Mouse (Mus musculus) 3134 (cell line): ENCODE measurements around the gene Cxcr4.

Source experiments
- DNase-seq: peaks from one replicate; pipeline ENCODE4 v3.0.0-alpha.2; 2011; ENCODE audit warnings: low spot score; ENCODE audit not compliant: insufficient read length; ENCODE audit errors: extremely low read depth

Gene Cxcr4

DNA sequence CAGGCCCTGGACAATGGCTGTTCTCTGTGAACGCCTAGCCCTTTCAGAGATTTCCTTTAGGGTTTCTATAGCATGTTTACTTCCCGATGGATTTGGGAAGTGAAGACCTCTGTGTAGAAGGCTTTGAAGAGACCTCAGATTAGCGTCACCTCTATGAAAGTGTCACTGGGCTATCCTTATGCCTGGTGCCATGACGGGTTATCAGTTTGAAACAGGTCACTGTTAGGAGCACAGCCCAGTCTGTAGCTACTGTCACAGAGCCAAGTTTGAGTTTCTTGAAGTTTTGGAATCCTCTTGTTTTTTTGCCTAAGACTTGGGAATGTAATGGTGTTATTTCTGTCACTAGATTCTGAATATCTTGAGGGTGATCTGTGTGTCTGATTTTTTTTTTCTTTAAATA lies 17.0 kb downstream of the Cxcr4 start:
- no peak for DNase-seq

DNA sequence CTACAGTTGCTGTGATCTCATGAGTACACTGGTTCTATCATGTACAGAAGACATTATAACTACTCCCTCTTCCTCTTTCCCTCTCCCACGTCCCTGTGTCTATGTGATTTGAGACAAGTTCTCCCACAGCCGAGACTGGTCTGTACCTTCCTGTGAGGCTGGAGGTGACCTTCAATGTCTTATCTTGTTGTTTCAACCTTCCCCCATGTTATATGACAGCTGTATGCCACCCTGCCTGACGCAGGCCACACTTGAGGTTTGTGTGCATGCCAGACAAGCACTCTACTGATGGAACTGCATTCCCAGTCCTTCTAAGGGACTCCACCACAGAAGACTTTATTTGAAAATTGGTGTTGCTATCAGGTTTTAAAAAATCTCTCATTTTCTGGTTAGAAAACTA lies 21.1 kb downstream of the Cxcr4 start:
- no peak for DNase-seq

DNA sequence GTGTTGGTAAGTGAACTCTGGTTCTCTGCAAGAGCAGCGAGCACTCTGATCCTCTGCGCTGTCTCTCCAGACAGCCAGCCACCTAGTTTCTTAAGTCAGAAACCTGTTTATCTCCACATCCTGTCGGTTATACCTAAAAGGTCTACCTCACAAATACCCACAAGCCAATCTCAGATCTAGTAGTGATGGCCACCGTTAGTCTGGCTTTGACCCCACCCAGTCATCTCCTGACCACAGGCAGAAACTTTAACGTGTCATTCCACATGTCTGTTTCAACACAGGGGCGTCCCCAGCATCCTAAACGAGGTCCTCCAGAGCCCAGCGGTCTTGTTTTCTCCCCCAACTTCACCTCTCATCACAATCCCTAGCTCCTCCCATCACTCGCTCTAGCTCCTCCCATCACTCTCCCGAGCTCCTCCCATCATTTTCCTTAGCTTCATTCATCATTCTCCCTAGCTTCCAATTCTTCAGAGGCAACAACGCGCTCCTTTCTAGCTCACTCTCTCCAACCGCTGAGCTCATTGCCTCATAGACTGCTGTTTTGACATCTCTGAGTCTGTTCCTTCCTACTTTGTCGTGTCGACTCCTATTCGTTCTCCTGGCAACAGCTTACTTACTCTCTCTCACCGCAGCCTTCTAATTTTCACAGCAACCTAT lies 22.0 kb downstream of the Cxcr4 start:
- DNase-seq, result no peak

DNA sequence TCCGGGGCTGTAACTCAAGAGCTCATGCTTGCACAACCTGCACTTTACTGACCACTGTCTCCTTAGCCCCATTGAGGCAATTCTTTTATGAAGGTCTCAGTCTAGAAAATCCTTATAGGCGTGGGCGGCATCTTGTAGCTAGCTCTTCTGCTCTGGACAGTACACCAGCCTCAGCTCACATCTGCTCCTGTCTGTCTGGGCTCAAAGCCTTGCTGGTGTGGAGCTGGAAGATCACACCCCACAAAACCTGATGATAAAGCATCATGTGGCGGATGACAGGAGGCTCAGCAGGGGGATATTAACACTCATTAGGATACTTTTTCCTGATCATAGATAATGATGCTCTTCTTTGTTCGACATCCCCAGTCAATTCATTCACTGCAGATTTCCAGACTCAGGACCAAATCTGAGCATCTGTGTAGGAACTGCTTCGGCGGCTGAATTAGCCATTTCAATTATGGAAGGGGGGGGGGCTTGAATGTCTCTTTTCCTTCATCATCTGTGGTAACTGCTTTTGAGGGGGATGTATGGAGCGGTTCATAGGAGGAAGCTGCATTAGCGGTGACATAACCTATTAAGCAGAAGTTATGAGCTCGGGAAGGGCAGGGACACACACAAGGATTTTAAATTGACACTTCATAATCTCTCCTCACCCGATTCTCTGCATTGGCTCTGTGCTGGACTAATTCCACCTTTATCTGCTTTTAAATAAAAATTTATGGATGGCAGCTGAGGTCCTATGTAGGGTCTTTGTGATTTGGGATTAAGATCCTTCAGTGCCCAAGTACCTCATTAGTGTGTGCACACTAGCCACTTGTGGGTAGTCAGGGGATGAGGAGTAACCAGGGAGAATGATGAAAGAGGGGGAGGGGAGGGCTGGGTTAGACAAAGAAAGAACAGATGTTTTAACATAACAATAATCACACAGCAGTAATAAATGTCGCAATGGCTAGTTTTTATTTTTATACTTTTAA lies 24.6 kb downstream of the Cxcr4 start:
- no peak for DNase-seq

DNA sequence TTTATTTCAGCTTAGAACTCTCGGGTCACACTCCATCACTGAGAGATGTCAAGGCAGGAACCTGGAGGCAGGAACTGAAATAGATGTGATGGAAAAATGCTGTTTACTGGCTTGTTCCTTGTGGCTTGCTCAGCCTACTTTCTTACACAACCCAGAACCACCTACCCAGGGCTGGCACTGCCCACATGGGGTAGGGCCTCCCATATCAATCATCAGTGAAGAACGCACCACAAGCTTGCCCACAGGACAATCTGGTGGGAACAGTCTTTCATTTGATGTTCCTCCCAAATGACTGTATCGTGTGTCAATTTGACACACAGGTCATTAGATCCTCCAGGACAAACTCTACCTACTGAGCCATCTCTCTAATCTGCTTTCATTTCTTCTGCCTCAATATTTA lies 28.2 kb downstream of the Cxcr4 start:
- no peak for DNase-seq

DNA sequence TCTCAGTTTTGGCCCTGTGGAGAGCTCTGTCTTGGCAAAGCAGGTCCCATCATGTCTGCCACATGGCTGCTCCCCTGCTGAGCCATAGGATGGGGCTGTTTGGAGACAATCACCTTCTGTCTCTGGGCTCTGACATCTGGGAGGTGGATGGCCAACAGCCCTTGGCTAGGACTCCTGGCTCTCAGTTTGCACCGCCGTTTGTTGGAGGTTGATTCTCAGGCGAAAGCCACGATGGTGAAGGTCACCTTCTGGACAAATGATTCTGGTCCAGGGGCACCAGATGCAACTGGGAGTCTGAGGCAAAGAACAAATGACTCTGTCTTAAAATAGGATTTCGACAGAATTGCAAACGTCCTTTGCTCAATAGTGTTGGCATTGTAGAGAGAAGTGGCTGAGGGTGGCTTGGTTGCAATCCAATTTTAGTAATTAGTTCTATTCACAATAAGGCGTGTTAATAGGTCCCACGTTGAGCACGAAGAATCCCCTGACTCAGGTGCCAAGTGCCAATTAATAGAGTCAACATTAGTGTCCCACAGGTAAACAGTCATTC lies 30.7 kb downstream of the Cxcr4 start:
- no peak for DNase-seq

DNA sequence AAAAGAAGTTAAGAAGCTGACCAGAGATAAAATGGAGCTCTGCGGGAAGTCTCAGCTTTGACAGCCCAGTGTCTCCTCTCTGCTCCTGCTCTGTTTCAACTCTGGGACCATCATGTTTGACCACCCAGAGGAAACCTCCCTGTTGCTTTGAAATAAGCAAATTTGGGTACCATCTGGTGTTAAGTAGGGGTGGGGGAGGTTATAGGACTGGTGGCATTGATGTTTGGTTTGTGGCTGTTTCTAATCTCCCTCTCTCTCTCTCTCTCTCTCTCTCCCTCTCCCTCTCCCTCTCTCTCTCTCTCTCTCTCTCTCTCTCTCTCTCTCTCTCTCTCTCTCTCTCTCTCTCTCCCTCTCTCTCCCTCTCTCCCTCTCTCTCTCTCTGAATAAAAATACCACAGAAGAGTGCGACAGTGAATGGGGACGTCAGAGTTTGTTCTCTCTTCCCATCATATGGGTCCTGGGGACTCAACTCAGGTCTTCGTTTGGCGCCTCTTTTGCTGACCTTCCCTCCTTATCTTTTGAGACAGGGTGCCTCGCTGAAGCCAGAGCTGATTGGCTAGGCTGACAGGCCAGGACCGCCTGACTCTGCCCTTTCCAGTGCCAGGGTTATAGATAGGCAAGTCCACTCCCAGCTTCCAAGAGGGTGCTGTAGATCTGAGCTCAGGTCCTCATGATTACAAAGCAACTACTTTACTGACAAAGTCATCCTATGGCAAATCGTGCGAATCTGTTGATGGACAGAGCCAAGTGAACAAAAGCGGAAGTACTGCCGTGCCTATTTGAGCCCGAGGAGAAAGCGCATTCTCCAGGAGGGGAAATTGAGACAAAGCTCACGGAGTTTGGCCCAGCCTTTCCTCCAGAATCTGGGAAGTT lies 31.4 kb downstream of the Cxcr4 start:
- DNase-seq, result no peak

DNA sequence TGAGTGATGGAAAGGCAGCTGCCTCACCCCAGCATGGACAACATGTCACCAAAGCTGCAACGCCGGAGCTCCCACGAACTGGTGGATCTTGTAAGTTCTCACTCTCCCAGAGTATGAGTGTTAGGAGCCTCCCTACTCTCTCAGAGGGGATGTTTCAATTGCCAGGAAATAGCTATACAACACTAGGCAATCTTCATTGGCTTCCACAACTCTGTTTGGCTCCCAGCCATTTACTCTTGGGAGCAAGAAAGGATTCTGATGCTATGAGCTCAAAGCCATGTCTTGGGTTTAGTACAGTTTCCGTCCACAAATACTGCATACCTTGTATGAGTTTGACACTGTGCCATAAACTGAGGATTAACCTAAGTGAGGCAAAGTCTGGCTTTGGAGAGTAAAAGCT lies 34.1 kb downstream of the Cxcr4 start:
- no peak for DNase-seq

DNA sequence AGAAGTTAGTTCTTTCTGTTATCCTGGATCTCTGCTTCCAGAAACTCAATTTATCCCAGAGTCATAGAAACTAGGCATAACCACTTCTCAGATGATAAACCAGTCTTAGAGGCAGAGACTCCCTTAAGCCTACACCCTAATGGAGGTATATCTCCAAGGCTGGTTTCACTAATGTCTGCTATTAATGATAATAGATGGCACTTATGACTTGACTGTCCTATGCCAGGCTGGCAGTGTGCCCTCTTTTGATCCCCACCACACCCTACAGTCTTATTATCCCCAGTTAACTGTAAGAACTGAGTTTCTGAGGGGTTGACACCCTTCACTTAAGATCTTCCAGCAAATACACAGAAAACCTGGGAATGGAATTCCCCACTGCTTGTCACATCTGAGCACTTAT lies 39.5 kb downstream of the Cxcr4 start:
- DNase-seq, result no peak

DNA sequence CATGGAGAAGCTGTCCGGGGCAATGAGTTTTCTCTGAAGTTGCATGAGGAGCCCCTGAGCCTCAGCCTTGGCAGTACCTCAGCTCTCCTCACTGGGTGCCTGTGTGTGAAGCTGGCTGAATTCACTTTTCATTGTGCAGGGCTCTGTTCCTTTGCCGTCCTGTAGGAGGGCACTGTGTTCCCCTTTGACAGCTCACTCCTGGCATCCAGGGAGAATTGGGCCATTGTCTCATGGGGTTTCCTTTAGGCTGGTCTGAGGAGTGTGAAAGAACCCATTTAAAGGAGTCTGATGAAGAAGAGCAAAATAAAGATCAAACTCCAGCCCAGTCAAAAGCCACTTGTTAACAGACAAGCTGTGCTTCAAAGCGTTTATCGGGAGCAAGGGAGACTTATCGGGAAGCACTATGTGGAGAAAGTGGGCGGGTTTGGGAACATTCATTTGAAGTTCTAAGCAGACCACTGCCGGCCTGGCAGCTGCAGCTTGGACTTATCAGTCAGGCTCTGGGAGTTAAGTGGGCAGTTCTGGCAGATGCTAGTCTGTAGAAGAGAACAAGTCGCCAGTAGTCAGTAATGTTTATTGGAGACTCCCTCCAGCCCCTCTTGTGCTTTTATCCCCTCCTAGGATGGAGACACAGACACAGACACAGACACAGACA lies 40.2 kb downstream of the Cxcr4 start:
- no peak for DNase-seq

DNA sequence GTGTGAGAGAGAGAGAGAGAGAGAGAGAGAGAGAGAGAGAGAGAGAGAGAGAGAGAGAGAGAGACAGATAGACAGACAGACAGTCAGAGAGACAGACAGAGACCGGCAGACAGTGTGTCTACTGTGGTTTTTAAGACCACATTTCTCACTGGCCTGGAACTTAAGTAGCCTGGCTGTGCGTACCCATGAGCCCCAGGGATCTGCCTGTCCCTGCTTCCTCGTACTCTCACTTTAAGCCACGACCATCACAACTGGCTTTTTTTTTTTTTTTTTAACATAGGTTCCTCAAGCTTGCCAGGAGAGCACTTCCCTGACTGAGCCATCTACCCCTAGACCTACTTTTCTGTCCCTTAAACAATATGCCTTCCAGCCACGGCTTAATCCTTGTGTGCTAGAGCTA lies 42.7 kb downstream of the Cxcr4 start:
- no peak for DNase-seq

DNA sequence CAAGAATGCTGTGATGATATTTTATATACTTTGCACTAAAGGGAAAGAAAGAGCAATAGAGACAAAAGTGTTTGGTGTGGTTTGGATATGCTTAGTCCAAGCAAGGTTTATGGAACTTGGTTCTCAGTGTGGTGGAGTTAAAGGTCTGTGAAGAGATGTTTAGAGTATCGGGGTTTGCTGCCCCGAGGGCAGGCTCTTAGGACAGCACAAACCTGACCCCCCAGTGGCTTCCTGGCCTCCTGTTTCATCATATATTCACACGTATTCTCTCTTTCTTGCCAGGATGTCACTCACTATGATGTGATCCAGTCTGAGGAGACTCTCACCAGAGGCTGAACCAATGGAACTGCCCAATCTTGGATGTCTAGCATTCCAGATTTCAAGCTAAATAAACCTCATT lies 43.1 kb downstream of the Cxcr4 start:
- no peak for DNase-seq

DNA sequence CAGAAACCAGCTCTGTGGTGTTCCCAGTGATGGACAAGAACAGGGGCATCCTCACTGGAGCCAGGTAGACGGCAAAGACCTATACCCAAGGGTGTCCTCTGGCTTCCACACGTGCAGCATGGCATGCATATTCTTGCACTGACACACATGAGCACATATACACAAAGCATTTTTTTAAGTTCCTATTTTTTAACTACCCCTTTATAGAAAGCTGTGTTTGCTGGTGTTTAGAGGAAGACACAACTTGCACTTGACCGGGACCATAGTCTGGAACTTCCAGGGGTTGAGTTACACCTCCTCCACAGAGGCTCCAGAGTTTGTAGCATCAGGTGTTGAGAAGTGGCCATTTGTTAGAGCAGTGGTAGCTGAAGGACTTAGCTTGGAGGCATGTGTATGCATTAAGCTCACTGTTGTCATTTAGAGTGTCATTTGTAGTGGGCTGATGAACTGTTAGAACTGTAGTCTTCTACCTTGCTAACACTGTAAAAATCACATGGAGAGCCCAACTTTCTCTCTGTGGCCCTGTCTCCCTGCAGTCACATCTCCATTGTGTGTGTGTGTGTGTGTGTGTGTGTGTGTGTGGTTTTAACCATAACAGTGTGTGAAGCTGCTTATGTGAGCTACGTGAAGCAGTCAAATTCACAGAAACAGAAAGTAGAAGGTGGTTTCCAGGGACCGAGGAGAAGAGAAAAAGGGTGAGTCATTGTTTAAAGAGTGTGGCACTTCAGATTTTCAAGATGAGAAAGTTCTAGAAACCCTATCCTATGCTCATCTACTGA lies 43.7 kb downstream of the Cxcr4 start:
- DNase-seq, result no peak

DNA sequence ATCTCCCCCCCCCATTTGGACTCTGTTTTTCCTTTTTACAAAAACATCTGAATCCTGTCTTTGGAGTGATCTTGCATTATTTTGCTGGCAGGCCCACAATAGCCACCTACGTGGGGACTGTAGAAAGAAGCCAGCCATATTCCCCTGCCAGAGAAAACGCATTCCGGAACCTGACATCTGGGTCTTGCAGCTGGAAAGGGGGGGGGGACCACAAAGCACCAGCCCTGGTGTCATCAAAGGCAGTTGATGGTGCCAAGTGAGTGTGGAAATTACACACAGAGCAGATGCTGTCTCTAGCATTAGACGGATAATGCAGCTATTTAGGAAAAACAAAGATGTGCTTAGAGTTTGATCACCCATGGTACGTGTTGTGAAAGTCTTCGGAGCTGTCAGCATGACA lies 46.4 kb downstream of the Cxcr4 start:
- DNase-seq, result no peak

DNA sequence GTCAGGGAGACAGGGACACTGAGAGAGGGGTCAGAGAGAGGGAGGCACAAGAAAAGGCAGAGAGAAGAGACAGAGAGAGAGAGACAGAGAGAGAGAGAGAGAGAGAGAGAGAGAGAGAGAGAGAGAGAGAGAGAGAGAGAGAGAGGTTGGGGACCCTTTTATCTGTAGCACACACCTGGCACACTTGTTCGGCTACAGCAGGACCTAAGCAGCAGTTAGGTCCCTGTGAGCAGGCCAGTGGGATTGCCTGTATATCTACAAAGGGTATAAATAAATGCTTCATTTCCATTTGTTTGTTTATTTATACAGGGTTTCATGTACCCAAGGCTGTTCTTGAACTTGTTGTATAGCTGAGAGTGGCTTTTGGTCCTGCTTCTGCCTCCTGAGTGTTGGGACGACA lies 49.0 kb downstream of the Cxcr4 start:
- DNase-seq, result no peak

DNA sequence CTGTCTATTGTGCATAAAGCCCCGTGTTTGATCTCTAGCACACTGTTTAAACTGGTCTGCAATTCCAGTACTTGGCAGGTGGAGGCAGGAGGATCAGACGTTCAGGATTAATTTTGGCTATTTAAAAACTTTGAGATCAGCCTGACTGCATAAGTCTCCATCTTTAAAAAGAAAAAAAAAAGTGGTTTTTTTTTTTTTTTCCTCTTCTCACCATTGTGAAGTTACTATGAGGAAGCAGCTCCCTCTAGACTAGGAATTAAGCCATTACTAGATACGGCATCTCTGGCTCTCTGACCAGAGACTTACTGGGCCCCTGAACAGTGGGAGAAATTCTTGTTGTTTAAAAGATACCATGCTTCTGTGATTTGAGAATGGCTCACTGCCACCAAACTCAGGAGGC lies 49.5 kb downstream of the Cxcr4 start:
- no peak for DNase-seq

DNA sequence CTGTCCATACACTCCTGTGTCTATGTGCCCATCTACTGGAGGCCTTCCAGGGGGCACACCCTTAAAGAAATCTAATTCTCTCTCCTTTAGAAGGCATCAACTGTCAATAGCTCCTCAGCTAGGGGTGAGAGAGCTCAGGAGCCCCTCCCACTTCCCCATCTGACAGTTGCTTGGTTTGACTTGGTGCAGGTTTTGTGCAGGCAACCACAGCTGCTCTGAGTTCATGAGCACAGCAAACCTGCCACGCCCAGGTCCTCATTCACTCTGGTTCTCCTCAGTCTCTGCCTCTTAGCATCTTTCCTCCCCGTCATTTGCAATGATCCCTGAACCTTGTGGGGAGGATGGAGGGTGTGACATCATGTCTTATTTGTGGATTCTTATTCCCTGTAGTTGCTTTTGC lies 51.9 kb downstream of the Cxcr4 start:
- no peak for DNase-seq

DNA sequence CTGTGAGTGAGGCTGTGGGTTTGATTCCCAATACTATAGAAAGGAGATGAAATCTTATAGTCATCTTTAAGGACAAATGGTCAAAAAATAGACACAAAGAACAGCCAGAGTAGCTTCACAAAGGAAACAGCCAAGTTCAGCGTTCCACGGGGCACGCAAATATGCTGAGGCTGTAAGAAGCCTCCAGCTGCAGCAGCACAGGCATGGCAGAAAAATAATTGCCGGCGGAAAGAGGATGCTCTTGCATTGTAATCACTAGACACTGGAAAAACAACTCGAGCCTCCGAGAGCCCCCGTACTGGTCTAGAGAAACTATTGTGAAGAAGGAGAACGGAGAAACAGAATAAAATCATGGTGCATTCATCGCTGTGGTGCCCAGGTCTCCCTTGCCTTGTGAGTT lies 52.5 kb downstream of the Cxcr4 start:
- DNase-seq, result no peak
